Mouse (Mus musculus) liver, postnatal 0 days (tissue): ENCODE measurements around the gene Pla2g3.

Experiments used
- CTCF ChIP-seq: sonication (generic); IDR thresholded peaks from 2 replicates; pipeline ENCODE4 v1.5.1; 2016; ENCODE audit warnings: antibody characterized with exemption, low read depth
- EP300 ChIP-seq: IDR thresholded peaks from 2 replicates; pipeline ENCODE4 v1.6.1; 2016; ENCODE audit warnings: antibody characterized with exemption, low read depth, mild to moderate bottlenecking

DNA sequence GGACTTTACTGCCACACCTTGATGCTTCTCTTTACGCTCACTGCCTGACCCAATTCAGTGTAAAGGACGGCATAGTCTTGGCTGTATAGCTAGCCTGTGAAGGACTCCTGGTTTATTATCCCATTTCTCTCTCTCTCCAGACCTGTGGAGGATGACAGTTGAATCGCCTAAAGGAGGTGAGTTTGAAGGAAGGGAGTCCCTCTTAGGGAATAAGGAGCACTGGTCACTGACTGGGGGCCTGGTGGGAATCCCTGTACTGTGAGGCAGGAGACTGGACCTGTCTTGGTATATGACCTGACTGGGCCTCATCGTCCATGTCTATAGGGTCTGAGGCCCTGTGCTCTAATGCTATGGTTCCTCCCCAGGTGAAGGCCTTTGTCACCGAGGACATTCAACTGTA lies 28.0 kb downstream of the Pla2g3 start:
- TF ChIP-seq EP300 (no peak), CTCF (no peak)
